Mouse (Mus musculus) brain, adult 2 months (tissue): Measurements from ENCODE around the gene Tmigd3.
A peak's percentile ranks its signal among the peaks of the same experiment; 100 is the strongest.

Source experiments
- DNase-seq: peaks from one replicate; pipeline ENCODE4 v3.0.0; 2011; ENCODE audit warnings: low read depth, low spot score

The Tmigd3 gene

DNA sequence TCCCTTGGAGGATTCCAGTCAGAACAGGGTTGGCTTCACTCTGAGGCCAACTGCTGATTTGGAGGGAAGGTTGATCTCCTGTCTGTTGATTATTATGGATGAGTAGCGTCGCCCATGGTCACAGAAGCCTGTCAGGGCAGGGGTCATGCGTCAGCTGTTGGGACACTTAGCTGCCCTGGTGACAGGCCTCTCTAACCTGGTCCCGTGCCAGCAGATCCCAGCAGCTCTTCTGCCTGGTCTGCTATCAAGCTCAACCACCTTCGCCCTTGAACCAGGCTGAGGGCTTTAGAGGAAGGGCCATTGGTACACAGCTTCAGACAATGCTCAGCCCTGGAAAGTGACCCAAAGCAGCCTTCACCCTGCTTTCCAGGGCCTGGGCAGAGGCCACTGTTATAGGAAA is 5.3 kb downstream of the Tmigd3 start:
- no peak for DNase-seq

GRCm38 (mm10) chr3:105877252-105877803 is 6.6 kb downstream of the Tmigd3 start:
- DNase-seq: peak; percentile 78

DNA sequence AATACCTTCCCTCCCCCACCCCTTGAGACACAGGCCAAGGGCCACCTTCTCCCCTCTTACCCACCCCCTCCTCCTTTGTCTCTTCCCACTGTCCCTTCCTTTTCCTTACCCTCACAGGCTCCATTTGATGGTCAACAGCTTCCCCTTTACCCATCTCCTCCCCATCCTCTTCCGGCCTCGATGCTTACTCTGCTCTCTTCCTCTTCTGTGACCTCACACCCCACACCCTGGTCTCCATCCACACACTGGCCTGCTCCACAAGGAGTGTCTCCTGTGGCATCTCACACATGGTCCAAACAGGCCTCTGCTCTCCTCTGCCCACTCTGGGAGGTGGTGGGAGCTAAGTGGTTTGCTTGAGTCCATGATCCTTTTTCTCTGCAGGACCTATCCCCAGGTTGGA is 7.2 kb downstream of the Tmigd3 start:
- no peak for DNase-seq

- DNase-seq: no peak
Measured at GRCm38 (mm10) chr3:105878751-105879150, 8.0 kb downstream of the Tmigd3 start.

DNA sequence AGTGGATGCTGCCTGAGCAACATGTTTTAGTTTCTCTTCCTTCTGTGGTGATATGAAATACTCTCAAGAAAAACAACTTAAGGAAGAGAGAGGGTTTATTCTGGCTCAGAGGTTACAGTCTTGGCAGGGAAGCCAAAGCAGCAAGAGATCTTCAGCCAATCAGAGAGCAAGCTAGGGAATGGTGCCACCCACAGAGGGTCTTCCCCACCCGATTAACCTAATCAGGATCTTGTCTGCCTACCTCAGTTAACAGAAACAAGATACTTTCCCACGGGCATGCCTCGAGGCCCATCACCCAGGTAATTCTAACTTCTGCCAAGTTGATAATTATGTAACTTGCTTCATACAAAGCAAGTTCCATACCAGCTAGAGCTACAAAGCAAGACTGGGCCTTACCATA is 9.7 kb downstream of the Tmigd3 start:
- no peak for DNase-seq

DNA sequence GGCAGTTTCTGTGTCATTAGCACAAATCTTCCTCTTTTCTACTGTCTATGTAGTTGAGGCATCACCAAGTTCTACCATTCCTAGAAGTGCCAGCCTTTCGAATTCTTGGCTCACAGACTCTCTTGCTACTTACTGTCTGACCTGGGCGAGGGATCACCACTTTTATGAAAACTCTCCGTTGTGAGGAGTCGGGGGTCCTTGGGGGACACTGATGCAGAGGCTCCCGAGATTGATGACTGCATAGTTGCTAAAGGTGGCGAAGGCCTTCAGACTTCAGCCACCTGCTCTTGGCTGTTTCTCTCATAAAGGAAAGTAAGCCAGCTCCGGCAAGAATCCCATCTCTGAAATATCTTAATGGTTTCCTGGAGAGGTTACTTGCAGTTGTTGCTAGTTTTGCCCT is 11.4 kb downstream of the Tmigd3 start:
- no peak for DNase-seq

GRCm38 (mm10) chr3:105883111-105883510 is 12.4 kb downstream of the Tmigd3 start:
- DNase-seq: no peak

DNA sequence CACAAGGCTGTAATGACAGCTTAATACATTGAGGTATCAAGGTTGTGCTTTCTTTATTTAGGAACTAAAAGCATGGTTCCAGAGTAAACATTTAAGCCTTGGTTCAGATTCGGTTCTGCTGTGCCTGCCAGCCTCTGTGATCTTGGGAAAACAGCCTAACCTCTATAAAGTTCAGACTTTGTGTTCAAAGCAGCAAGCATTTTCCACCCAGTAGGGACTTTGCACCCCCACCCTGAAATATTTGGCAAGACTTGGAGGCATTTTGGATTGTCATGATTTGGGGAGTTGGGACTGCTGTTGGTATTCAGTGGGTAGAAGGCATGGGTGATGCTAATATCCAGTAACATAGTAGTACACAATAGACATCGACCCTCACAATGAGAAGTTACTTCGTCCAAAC is 18.3 kb downstream of the Tmigd3 start:
- DNase-seq: no peak

GRCm38 (mm10) chr3:105890220-105890619 is 19.5 kb downstream of the Tmigd3 start:
- peak; percentile 29 for DNase-seq

- no peak for DNase-seq
Measured at GRCm38 (mm10) chr3:105891141-105891540, 20.4 kb downstream of the Tmigd3 start.

DNA sequence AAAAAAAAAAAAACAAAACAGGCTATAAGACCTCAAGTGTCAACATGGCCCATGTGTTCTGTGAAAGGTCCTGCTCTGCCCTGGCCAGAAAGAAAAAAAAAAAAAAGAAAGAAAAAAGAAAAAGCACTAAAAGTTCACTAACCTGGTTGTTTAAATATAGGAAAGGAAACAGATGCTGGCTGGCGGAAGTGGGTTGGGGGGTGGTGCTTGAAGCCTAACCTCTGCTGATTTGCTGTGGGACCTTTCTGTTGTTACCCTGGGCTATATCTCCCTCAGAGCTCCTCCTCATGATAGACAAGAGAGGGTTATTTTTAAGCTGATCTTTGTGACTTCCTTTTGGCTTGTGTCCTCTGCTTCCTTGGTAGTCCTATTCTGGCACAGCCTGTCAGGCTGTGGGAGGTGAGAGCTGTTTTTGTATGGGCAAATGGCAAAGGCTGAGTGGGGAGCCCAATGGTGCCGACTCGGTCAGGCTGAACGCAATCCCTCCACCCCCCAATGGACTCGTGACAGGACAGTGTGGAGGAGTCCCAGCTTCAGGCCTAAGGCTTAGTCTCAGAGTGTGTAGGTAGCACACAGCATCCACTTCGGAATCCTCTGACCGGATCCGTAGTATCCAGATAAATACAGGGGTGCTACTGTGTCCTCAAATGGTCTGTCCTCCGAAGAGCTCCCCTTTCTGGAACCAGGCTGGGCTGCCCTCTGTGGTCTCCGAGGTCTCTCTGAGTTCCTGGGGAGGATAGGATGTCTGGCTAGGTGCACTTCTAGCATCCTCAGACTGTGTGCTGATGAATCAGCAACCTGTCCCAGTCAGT is 21.3 kb downstream of the Tmigd3 start:
- DNase-seq: peak; percentile 54

DNA sequence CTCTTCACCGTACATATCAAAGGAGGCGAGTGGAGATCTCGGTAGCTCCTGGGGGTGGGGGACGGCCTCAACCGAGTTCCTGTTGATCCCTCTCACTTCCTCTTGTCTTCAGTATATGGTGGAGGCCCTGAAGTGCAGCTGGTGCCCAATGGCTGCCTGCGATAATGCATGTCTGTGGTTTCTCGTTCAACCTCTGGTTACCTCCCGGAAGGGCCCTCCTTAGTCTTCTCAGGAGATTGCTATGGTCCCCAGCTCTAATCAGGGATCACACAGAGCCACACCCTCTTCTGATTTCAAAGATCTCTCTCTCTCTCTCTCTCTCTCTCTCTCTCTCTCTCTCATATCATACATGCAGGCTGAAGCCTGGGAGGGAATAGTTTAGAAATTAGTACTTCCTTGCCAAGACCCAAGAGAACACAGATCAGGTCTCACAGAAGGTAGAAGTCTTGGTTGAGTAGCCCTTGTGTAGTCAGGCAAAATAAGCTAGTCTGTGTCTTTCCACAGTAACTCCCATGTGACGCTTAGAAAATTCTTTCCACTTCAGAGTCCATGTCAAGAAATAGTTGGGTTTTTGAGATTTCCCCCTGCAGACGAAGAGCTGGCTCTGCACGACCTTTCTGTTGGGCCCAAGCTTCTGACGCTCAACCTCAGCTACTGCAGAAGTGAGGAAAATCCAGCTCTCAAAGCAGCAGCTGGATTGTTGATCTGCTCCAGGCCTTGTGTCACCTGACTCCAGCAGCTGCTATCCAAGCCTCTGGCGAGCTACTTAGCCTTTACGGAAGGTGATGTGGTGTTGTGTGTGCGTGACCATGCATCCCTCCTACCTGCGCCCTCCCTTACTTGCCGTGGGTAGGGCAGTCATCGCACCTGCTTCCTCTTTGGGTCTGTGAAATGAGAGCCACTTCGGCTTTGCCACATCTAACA is 22.1 kb downstream of the Tmigd3 start:
- DNase-seq: peak; percentile 24

GRCm38 (mm10) chr3:105893941-105894391 is 23.3 kb downstream of the Tmigd3 start:
- DNase-seq: peak; percentile 88

GRCm38 (mm10) chr3:105894601-105895592 is 24.2 kb downstream of the Tmigd3 start:
- DNase-seq: peak; percentile 81

DNA sequence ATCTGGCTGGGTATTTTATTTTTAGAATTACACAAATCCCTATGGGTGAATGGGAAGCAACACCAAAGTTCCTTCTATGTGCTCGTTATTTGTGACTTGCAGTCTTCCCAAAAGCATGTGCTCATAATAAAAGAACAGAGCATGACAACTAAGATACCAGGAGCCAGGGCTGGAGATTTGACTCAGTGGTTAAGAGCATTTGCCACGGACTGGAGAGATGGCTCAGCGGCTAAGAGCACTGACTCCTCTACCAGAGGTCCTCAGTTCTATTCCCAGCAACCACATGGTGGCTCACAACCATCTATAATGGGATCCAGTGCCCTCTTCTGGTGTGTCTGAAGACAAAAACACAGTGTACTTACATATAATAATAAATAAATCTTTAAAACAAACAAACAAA is 26.1 kb downstream of the Tmigd3 start:
- DNase-seq: no peak

DNA sequence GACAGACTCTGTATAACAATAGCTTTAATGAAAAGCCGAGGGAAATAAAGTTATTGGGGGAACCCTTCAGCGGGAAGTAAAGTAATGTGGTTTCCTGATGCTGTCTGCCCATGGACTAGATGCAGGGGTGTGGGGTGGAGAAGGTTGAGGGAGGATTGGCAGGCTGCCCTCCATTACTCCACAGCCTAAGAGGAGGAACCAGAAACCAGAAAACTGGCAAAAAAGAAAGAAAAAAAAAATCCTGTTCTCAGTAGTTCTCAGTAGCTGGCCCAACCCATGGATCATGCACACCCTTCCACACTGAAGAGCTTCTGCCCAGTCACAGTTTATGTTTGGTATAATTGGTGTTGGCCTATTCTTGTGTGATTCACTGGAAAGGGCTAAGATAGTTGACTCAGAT is 27.6 kb downstream of the Tmigd3 start:
- peak; percentile 67 for DNase-seq

- no peak for DNase-seq
Measured at GRCm38 (mm10) chr3:105898861-105899260, 28.2 kb downstream of the Tmigd3 start.

GRCm38 (mm10) chr3:105899394-105900147 is 28.9 kb downstream of the Tmigd3 start:
- DNase-seq: peak; percentile 92

- DNase-seq: no peak
Measured at GRCm38 (mm10) chr3:105900266-105900665, 29.6 kb downstream of the Tmigd3 start.

DNA sequence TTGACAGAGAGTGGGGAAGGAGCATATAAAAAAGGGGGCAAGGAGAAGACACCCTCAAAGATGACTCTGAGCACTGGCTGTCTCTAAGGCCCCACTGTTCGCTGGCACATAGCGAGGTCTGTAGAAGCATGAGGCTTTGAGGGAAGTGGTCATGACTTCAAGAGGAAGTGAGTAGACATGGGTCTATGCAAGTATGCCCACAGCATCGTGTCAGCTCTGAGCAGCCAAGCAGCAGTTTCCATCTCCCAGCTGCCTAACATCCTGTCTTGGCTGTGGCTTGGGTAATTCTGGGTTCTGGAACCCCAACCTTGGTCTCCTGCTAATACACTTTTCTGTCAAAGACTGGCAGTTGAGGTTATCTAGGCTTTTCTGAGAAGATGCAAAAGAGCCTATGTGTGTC is 30.0 kb downstream of the Tmigd3 start:
- no peak for DNase-seq
